Mouse (Mus musculus) CH12.LX (cell line): ENCODE results near the gene Fbln1. TPM values are rescaled to one million over a fixed set of nuclear protein-coding genes. Genes with fewer than 3 reads are reported as not detected.

Source experiments
- DNase-seq: peaks from one replicate; pipeline ENCODE4 v3.0.0-alpha.2; 2013; ENCODE audit errors: extremely low read depth
- H3K27ac ChIP-seq: 2 replicates; pipeline ENCODE4 v1.5.1; 2012; ENCODE audit warnings: low read depth, mild to moderate bottlenecking, control low read depth, moderate library complexity; ENCODE audit not compliant: insufficient read depth
- H3K27me3 ChIP-seq: replicated peaks from 2 replicates; pipeline ENCODE3; 2012; ENCODE audit warnings: inconsistent platforms
- H3K36me3 ChIP-seq, 2 experiments: replicated peaks in 1 of 2; 2 replicates each; pipeline versions ENCODE3 to v1.6.1; 2012; ENCODE audit warnings: inconsistent platforms in 1 of 2, low read length in 1 of 2, mild to moderate bottlenecking in 1 of 2, mixed read lengths in 1 of 2, moderate library complexity in 1 of 2; ENCODE audit not compliant: control insufficient read depth in 1 of 2, insufficient read depth in 1 of 2
- H3K4me1 ChIP-seq, 2 experiments: 2 replicates each; pipeline ENCODE4 v1.6.1; 2012; ENCODE audit warnings: inconsistent platforms in 1 of 2, moderate library complexity in 1 of 2; ENCODE audit not compliant: insufficient read depth in 2 of 2, control insufficient read depth in 1 of 2
- H3K4me2 ChIP-seq: 2 replicates; pipeline ENCODE4 v1.6.1; 2012; ENCODE audit warnings: low read depth, mild to moderate bottlenecking, control low read depth; ENCODE audit not compliant: poor library complexity, insufficient read depth, severe bottlenecking
- H3K4me3 ChIP-seq, 3 experiments: fragments of 150-350 bp in 1 of 3; sonication (generic) in 1 of 3; replicated peaks in 1 of 3; 2 replicates each; pipeline versions ENCODE3 to v1.5.1; 2011 to 2012; ENCODE audit warnings: low read depth in 2 of 3, low read length in 2 of 3, mild to moderate bottlenecking in 2 of 3, moderate library complexity in 2 of 3, control low read depth in 1 of 3, improper control_type of control experiment in 1 of 3, inconsistent platforms in 1 of 3, mixed read lengths in 1 of 3; ENCODE audit not compliant: poor library complexity in 1 of 3
- H3K79me2 ChIP-seq: replicated peaks from 2 replicates; pipeline ENCODE4 v1.6.1; 2012; ENCODE audit warnings: mild to moderate bottlenecking, moderate library complexity; ENCODE audit not compliant: control insufficient read depth, poor library complexity, insufficient read depth, severe bottlenecking; ENCODE audit errors: extremely low read depth
- H3K9ac ChIP-seq: 2 replicates; pipeline ENCODE4 v1.6.1; 2012; ENCODE audit warnings: low read depth, mild to moderate bottlenecking, control low read depth, moderate library complexity; ENCODE audit not compliant: insufficient read depth
- H3K9me3 ChIP-seq: replicated peaks from 2 replicates; pipeline ENCODE3; 2012; ENCODE audit warnings: low read length, inconsistent platforms, mixed read lengths
- CHD2 ChIP-seq: IDR thresholded peaks from 2 replicates; pipeline ENCODE4 v1.6.1; 2011; ENCODE audit warnings: low read length, improper control_type of control experiment
- CTCF ChIP-seq, 2 experiments: IDR thresholded peaks in 1 of 2; conservative IDR thresholded peaks in 1 of 2; 2 replicates each; pipeline ENCODE4 v1.5.1; 2011 to 2012; ENCODE audit warnings: low read depth in 2 of 2, low read length in 2 of 2, improper control_type of control experiment in 1 of 2, inconsistent platforms in 1 of 2, mild to moderate bottlenecking in 1 of 2, moderate library complexity in 1 of 2
- E2F4 ChIP-seq: IDR thresholded peaks from 2 replicates; pipeline ENCODE4 v1.6.1; 2011; ENCODE audit warnings: low read depth, low read length, improper control_type of control experiment; ENCODE audit not compliant: insufficient replicate concordance
- EP300 ChIP-seq: IDR thresholded peaks from 2 replicates; pipeline ENCODE4 v1.6.1; 2011; ENCODE audit warnings: low read length, improper control_type of control experiment
- JUN ChIP-seq: IDR thresholded peaks from 2 replicates; pipeline ENCODE4 v1.6.1; 2011; ENCODE audit warnings: low read depth, mild to moderate bottlenecking, low read length, improper control_type of control experiment, moderate library complexity; ENCODE audit not compliant: insufficient read depth
- KAT2A ChIP-seq: IDR thresholded peaks from 2 replicates; pipeline ENCODE4 v1.6.1; 2012; ENCODE audit warnings: low read length, improper control_type of control experiment, inconsistent platforms; ENCODE audit not compliant: insufficient replicate concordance
- MAX ChIP-seq: IDR thresholded peaks from 2 replicates; pipeline ENCODE4 v1.6.1; 2011; ENCODE audit warnings: low read length, improper control_type of control experiment
- MEF2A ChIP-seq: IDR thresholded peaks from 2 replicates; pipeline ENCODE4 v1.6.1; 2014; ENCODE audit warnings: low read depth, mild to moderate bottlenecking, inconsistent platforms, low read length, improper control_type of control experiment, borderline replicate concordance
- MYC ChIP-seq: IDR thresholded peaks from 2 replicates; pipeline ENCODE4 v1.6.1; 2011; ENCODE audit warnings: low read depth, mild to moderate bottlenecking, improper control_type of control experiment, low read length
- PAX5 ChIP-seq: IDR thresholded peaks from 2 replicates; pipeline ENCODE4 v1.6.1; 2012; ENCODE audit warnings: low read length, inconsistent platforms, mixed read lengths
- POLR2A ChIP-seq: IDR thresholded peaks from 2 replicates; pipeline ENCODE4 v1.6.1; 2011; ENCODE audit warnings: low read depth, mild to moderate bottlenecking, improper control_type of control experiment, low read length
- RAD21 ChIP-seq: IDR thresholded peaks from 2 replicates; pipeline ENCODE4 v1.6.1; 2011; ENCODE audit warnings: low read depth, mild to moderate bottlenecking, low read length, improper control_type of control experiment, moderate library complexity
- SIN3A ChIP-seq: IDR thresholded peaks from 2 replicates; pipeline ENCODE4 v1.6.1; 2012; ENCODE audit warnings: low read length, improper control_type of control experiment, inconsistent platforms
- SMC3 ChIP-seq: IDR thresholded peaks from 2 replicates; pipeline ENCODE4 v1.6.1; 2011; ENCODE audit warnings: low read depth, low read length, improper control_type of control experiment
- TCF12 ChIP-seq: IDR thresholded peaks from 2 replicates; pipeline ENCODE4 v1.6.1; 2014; ENCODE audit warnings: low read depth, mild to moderate bottlenecking, inconsistent platforms, low read length, improper control_type of control experiment
- USF2 ChIP-seq: conservative IDR thresholded peaks from 2 replicates; pipeline ENCODE4 v1.6.1; 2011; ENCODE audit warnings: low read depth, low read length, improper control_type of control experiment
- ZNF384 ChIP-seq: IDR thresholded peaks from 2 replicates; pipeline ENCODE4 v1.6.1; 2012; ENCODE audit warnings: low read depth, low read length, improper control_type of control experiment, inconsistent platforms
- dilution Hi-C: fragments of 300-500 bp; cut with MboI; formaldehyde crosslinking; loops from 2 replicates; pipeline ENCODE4 v1.14.3; 2020; ENCODE audit warnings: low sequenced_read_pairs; ENCODE audit not compliant: extremely low pct_unique_long_range_greater_than_20kb, extremely low pct_ligation_motif_present
- in situ Hi-C: fragments of 300-500 bp; cut with MboI; formaldehyde crosslinking; loops from 3 replicates; pipeline ENCODE4 v1.14.3; 2019; ENCODE audit warnings: low sequenced_read_pairs, low pct_ligation_motif_present, low pct_unique_long_range_greater_than_20kb, mixed read lengths
- polyA plus RNA-seq: library from polyadenylated mRNA; unstranded; fragments of >175 nt; gene quantifications from 2 replicates; pipeline ENCODE4 v1.2.1, GENCODE M21; 2012; ENCODE audit warnings: low read depth; ENCODE audit not compliant: insufficient read length
- total RNA-seq, 2 experiments: library from RNA; depleted of rRNA; stranded (reverse); fragments of 300-350 nt in 1 of 2; fragments of >200 nt in 1 of 2; gene quantifications; 2 replicates each; pipeline ENCODE4 v1.2.3; 2012 to 2014

The Fbln1 gene
- total and polyA plus RNA-seq, 3 experiments: 1.4 TPM; not detected in 2

GRCm38 (mm10) chr15:85262805-85263204 lies 57.1 kb downstream of the Fbln1 start:
- DNase-seq: no peak
- TF ChIP-seq EP300 (no peak), CHD2 (no peak), ZNF384 (no peak), MEF2A (no peak), MAX (no peak), JUN (no peak), E2F4 (no peak), SIN3A (no peak), KAT2A (no peak)
- TF ChIP-seq, all 38 proteins: peak for 0
- in situ Hi-C loops (no loop called here), dilution Hi-C loops (no loop called here)
- H3K9me3 ChIP-seq: peaks cover 20% of the 10 kb centered on the region
- H3K9ac ChIP-seq: no peak overlapping the region
- H3K4me2 ChIP-seq: no peak overlapping the region
- no peaks in the 10 kb centered on the region for H3K4me1 ChIP-seq
- H3K79me2 ChIP-seq: no peaks in the 10 kb centered on the region
- peaks cover 53% of the 10 kb centered on the region for H3K27me3 ChIP-seq
- H3K27ac ChIP-seq: no peak overlapping the region
- no peaks in the 10 kb centered on the region for H3K36me3 ChIP-seq
- no peak overlapping the region for H3K4me3 ChIP-seq

- no peak overlapping the region for H3K27ac ChIP-seq
- peaks cover 64% of the 10 kb centered on the region for H3K27me3 ChIP-seq
- in situ Hi-C loops (no loop called here), dilution Hi-C loops (no loop called here)
- peak; percentile 78 for DNase-seq
- no peaks in the 10 kb centered on the region for H3K79me2 ChIP-seq
- H3K4me3 ChIP-seq: no peak overlapping the region
- no peaks in the 10 kb centered on the region for H3K36me3 ChIP-seq
- H3K9ac ChIP-seq: no peak overlapping the region
- H3K4me1 ChIP-seq: no peaks in the 10 kb centered on the region
- H3K9me3 ChIP-seq: no peaks in the 10 kb centered on the region
- TF ChIP-seq TCF12: no peak
- TF ChIP-seq MYC: no peak
- peak; percentile 83 for TF ChIP-seq RAD21
- TF ChIP-seq SMC3: peak; percentile 75
- TF ChIP-seq POLR2A: no peak
- no peak for TF ChIP-seq PAX5
- no peak for TF ChIP-seq USF2
- TF ChIP-seq CTCF (conservative IDR thresholded peaks at IDR 0.05 in 1 of 2, IDR thresholded peaks at IDR 0.05 in 1 of 2; ENCODE audit: low read depth in 2 of 2, low read length in 2 of 2): peak; percentile 67 to 88
- no peak overlapping the region for H3K4me2 ChIP-seq
Observed at GRCm38 (mm10) chr15:85266729-85267434, 61.1 kb downstream of the Fbln1 start.
